8 mouse cellular contexts compared by ENCODE assay signal in the genomic region with DNA sequence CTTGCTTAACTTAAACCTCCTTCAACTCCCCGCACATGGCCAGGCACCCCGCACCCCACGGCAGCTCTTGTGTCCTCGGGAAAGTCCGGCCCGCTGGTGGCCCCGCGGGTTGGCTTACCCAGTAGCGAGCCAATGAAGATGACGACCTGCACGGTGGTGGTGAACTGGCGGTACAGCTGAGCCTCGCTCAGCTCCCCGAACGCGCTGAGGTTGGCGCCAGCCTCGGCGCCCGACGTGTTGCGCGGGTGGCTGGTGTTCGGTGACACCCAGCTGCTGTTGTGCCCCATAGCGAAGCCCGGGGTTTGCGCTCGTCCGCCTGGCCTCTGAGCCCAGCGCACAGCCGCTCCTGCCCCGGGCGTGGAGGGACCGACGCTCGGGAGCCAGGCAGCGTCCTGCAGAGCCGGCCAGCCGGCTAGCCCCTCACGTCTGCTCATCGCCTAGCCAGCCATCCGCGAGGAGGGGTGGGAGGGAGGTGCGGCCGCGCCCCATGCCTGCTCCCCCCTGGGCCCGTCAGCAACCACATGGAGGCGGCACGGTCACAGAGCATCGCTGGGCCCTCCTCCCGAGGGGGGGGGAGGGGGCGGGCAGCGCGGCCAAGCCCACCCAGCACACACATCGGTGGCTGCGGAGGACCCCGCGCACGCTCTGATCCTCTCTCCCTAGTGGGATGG. TPM values are rescaled to one million over a fixed set of nuclear protein-coding genes. Genes with fewer than 3 reads are reported as not detected.
A peak's percentile ranks its signal among the peaks of the same experiment; 100 is the strongest.
DNase-seq lines count a peak whose midpoint lies in the region; ATAC-seq lines count a peak whose summit lies in the region.

A gene (minus strand): TSS at position 519 of the 671 bp plus-strand sequence.

- H3K4me3 ChIP-seq in heart, embryonic 11.5 days (ENCODE audit: low read depth, low read length), result peak within 1 kb of the TSS; percentile 50
- peak within 1 kb of the TSS; percentile 51 for H3K4me3 ChIP-seq in kidney, embryonic 15.5 days (replicated peaks)
- peak within 1 kb of the TSS; percentile 54 for H3K4me3 ChIP-seq in liver, embryonic 12.5 days
- peak within 1 kb of the TSS; percentile 43 for H3K4me3 ChIP-seq in neural tube, embryonic 11.5 days (ENCODE audit: low read depth, low read length)

- peaks cover 5% of the 10 kb centered on the region for H3K4me1 ChIP-seq in heart, embryonic 11.5 days (ENCODE audit: control insufficient read depth, insufficient read depth, low read length)
- H3K4me1 ChIP-seq in kidney, embryonic 15.5 days, result peaks cover 19% of the 10 kb centered on the region
- H3K4me1 ChIP-seq in liver, embryonic 12.5 days, result peaks cover 18% of the 10 kb centered on the region
- no peaks in the 10 kb centered on the region for H3K4me1 ChIP-seq in neural tube, embryonic 11.5 days (ENCODE audit: control insufficient read depth, insufficient read depth, low read length)

- peaks cover 34% of the 10 kb centered on the region for H3K27me3 ChIP-seq in heart, embryonic 11.5 days (ENCODE audit: control insufficient read depth, insufficient read depth, low read length)
- H3K27me3 ChIP-seq in kidney, embryonic 15.5 days, result peaks cover 33% of the 10 kb centered on the region
- H3K27me3 ChIP-seq in liver, embryonic 12.5 days (replicated peaks), result peaks cover 58% of the 10 kb centered on the region
- peaks cover 13% of the 10 kb centered on the region for H3K27me3 ChIP-seq in neural tube, embryonic 11.5 days (ENCODE audit: control insufficient read depth, insufficient read depth, low read length)

- peak within 1 kb of the TSS; percentile 39 for H3K9ac ChIP-seq in heart, embryonic 11.5 days (ENCODE audit: low read depth, low read length)
- peak within 1 kb of the TSS; percentile 35 for H3K9ac ChIP-seq in kidney, embryonic 15.5 days
- peak within 1 kb of the TSS; percentile 50 for H3K9ac ChIP-seq in liver, embryonic 12.5 days
- peak within 1 kb of the TSS; percentile 58 for H3K9ac ChIP-seq in neural tube, embryonic 11.5 days (ENCODE audit: low read length)

- no peak within 1 kb of the TSS for H3K27ac ChIP-seq in heart, embryonic 11.5 days (ENCODE audit: low read depth, low read length)
- H3K27ac ChIP-seq in kidney, embryonic 15.5 days, result peak within 1 kb of the TSS; percentile 33; the same call in 1 of the 2 replicates
- H3K27ac ChIP-seq in liver, embryonic 12.5 days, result 0 out of 2 replicates have a peak within 1 kb of the TSS, but pooled peaks have one; percentile 11
- 0 out of 2 replicates have a peak within 1 kb of the TSS, but pooled peaks have one; percentile 23 for H3K27ac ChIP-seq in neural tube, embryonic 11.5 days (ENCODE audit: low read depth, low read length)

- no peaks in the 10 kb centered on the region for H3K9me3 ChIP-seq in heart, embryonic 11.5 days (replicated peaks; ENCODE audit: control insufficient read depth, low read length)
- H3K9me3 ChIP-seq in kidney, embryonic 15.5 days (replicated peaks), result no peaks in the 10 kb centered on the region
- no peaks in the 10 kb centered on the region for H3K9me3 ChIP-seq in liver, embryonic 12.5 days (replicated peaks)
- no peaks in the 10 kb centered on the region for H3K9me3 ChIP-seq in neural tube, embryonic 11.5 days (ENCODE audit: control insufficient read depth, low read length)

- H3K36me3 ChIP-seq in heart, embryonic 11.5 days (ENCODE audit: control insufficient read depth, insufficient read depth, low read length), result no peaks in the 10 kb centered on the region
- H3K36me3 ChIP-seq in kidney, embryonic 15.5 days, result no peaks in the 10 kb centered on the region
- no peaks in the 10 kb centered on the region for H3K36me3 ChIP-seq in liver, embryonic 12.5 days
- no peaks in the 10 kb centered on the region for H3K36me3 ChIP-seq in neural tube, embryonic 11.5 days (ENCODE audit: control insufficient read depth, insufficient read depth, low read length)

- ATAC-seq in heart, embryonic 11.5 days (replicated peaks; ENCODE audit: insufficient number of reproducible peaks, low FRiP score, low TSS enrichment), result peak; percentile 59; the same call in 1 of the 2 replicates
- ATAC-seq in kidney, embryonic 15.5 days (replicated peaks; ENCODE audit: low FRiP score), result peak; percentile 77
- peak; percentile 59 for ATAC-seq in liver, embryonic 12.5 days
- ATAC-seq in neural tube, embryonic 11.5 days (ENCODE audit: insufficient read depth, low FRiP score, low TSS enrichment), result peak; percentile 80

- WGBS in heart, embryonic 11.5 days (ENCODE audit: insufficient replicate concordance), result under 1% methylated on average over 53 of the region's 59 CpGs
- under 1% methylated on average over 55 of the region's 59 CpGs for WGBS in kidney, embryonic 15.5 days
- 1% methylated on average over 57 of the region's 59 CpGs for WGBS in liver, embryonic 12.5 days (ENCODE audit: insufficient replicate concordance)
- WGBS in neural tube, embryonic 11.5 days, result under 1% methylated on average over 57 of the region's 59 CpGs

- H3K4me2 ChIP-seq in heart, embryonic 11.5 days, result peak within 1 kb of the TSS; percentile 95
- H3K4me2 ChIP-seq in kidney, embryonic 15.5 days, result peak within 1 kb of the TSS; percentile 99
- peak within 1 kb of the TSS; percentile 74 for H3K4me2 ChIP-seq in liver, embryonic 12.5 days
- peak within 1 kb of the TSS; percentile 90 for H3K4me2 ChIP-seq in neural tube, embryonic 11.5 days (ENCODE audit: low read depth)

- peak; percentile 8 to 37 for DNase-seq in spleen, adult 18-20 months
- no peak for DNase-seq in spleen, adult 12 weeks (ENCODE audit: low spot score)
- peak; percentile 62 for DNase-seq in embryo, embryonic 10.5 days (ENCODE audit: low spot score)
- DNase-seq in neural tube, embryonic 11.5 days (ENCODE audit: low spot score), result peak; percentile 67
- DNase-seq in testis, postnatal 14 days (ENCODE audit: low spot score), result peak; percentile 29

RNA-seq across cellular contexts. Expression of the gene that starts here (rescaled TPM):
- 0.06 TPM in 1 of 2 replicates, not detected in the other for polyA plus RNA-seq in heart, embryonic 11.5 days (2014; fragmentation: Nextera tagmentation; extraction: Ambion mirVana)
- 1.1 and 1.4 TPM in 2 replicates for polyA plus RNA-seq in kidney, embryonic 15.5 days (2015; fragmentation: Nextera tagmentation; extraction: Ambion mirVana)
- 0.66 and 0.81 TPM in 2 replicates for polyA plus RNA-seq in liver, embryonic 12.5 days (2016; fragmentation: Nextera tagmentation; extraction: Ambion mirVana)
- polyA plus RNA-seq in neural tube, embryonic 11.5 days (2014; fragmentation: Nextera tagmentation; extraction: Ambion mirVana), result 0.88 and 1.2 TPM in 2 replicates

Comparison
In these comparisons a context has a peak if more than half of its experiments do, and no peak if none do; other contexts are left out.
1. Peak in ATAC-seq, H3K4me3 ChIP-seq, H3K9ac ChIP-seq and H3K4me2 ChIP-seq in heart, embryonic 11.5 days; RNA of the gene not detected or under 1 TPM.
2. Peak in ATAC-seq, H3K4me3 ChIP-seq, H3K27ac ChIP-seq, H3K9ac ChIP-seq and H3K4me2 ChIP-seq in liver, embryonic 12.5 days; RNA of the gene not detected or under 1 TPM.